Mouse (Mus musculus) embryonic facial prominence, embryonic 14.5 days (tissue): ENCODE measurements around the gene Tap1. TPM values are rescaled to one million over a fixed set of nuclear protein-coding genes. Genes with fewer than 3 reads are reported as not detected.
"Not testable (repeated sequence)": the region's sequence is repeated elsewhere in the genome, so short reads cannot be mapped to it uniquely, and the experiment has no call there.

Source experiments
- ATAC-seq: fragments of 200-750 bp; cut with Nextera tagmentation; 2 replicates; pipeline ENCODE4 v1.8.0; 2017; ENCODE audit warnings: low read depth, moderate number of reproducible peaks, moderate TSS enrichment
- DNase-seq: peaks from one replicate; pipeline ENCODE4 v3.0.0-alpha.2; 2015; ENCODE audit warnings: low spot score
- H3K27ac ChIP-seq: fragments of 300-500 bp; sonication (generic); replicated peaks from 2 replicates; pipeline ENCODE4 v1.5.1; 2014; ENCODE audit warnings: low read depth, mild to moderate bottlenecking, low read length, moderate library complexity
- H3K27me3 ChIP-seq: fragments of 300-500 bp; sonication (generic); replicated peaks from 2 replicates; pipeline ENCODE4 v1.6.1; 2014; ENCODE audit warnings: low read length; ENCODE audit not compliant: control insufficient read depth, insufficient read depth
- H3K36me3 ChIP-seq: fragments of 300-500 bp; sonication (generic); 2 replicates; pipeline ENCODE4 v1.6.1; 2014; ENCODE audit warnings: low read length, mixed read lengths; ENCODE audit not compliant: control insufficient read depth, insufficient read depth
- H3K4me1 ChIP-seq: fragments of 300-500 bp; sonication (generic); 2 replicates; pipeline ENCODE4 v1.6.1; 2014; ENCODE audit warnings: antibody characterized with exemption, low read length; ENCODE audit not compliant: control insufficient read depth, insufficient read depth
- H3K4me2 ChIP-seq: fragments of 300-500 bp; sonication (generic); 2 replicates; pipeline ENCODE4 v1.6.1; 2014; ENCODE audit warnings: low read depth, mild to moderate bottlenecking, low read length, moderate library complexity, mixed read lengths
- H3K4me3 ChIP-seq: fragments of 300-500 bp; sonication (generic); 2 replicates; pipeline ENCODE4 v1.5.1; 2014; ENCODE audit warnings: low read depth, mild to moderate bottlenecking, low read length
- H3K9ac ChIP-seq: fragments of 300-500 bp; sonication (generic); 2 replicates; pipeline ENCODE4 v1.6.1; 2014; ENCODE audit warnings: low read depth, mild to moderate bottlenecking, low read length, moderate library complexity, mixed read lengths
- H3K9me3 ChIP-seq: fragments of 300-500 bp; sonication (generic); 2 replicates; pipeline ENCODE4 v1.6.1; 2016; ENCODE audit warnings: low read length; ENCODE audit not compliant: control insufficient read depth
- WGBS: fragments of 180-500 bp; shearing (Covaris S2); extraction: QIAGEN DNeasy Blood & Tissue Kit; methylation state at CpG from one replicate; pipeline ENCODE4 v1.1.7; 2014; 5-methylcytosine and 5-hydroxymethylcytosine counted together
- polyA plus RNA-seq: library from polyadenylated mRNA; unstranded; fragments of >200 nt; fragmentation: Nextera tagmentation; extraction: Ambion mirVana; gene quantifications from 2 replicates; pipeline ENCODE4 v1.2.1, GENCODE M21; 2014

Gene Tap1
- polyA plus RNA-seq, 1 experiment from 2014 or later = 5.1 TPM

DNA sequence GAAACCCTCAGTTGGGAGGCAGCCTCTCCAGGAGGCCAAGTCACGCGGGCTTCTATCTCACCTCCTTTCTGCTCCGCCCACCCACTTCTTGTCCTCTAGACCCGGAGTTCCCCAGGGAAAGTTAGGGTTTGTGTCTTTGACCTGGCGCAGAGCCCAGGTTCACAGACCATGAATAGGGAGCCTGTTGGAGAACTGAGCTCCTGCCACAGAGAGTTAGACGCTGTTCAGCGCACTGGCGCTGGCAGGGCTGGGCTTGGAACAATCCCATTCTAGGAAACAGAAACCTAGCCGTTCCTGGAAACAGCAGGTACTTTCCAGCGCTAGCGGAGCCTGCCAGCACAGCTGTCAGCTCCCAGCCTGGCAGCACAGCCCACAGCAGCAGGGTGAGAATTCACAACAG lies 31.3 kb downstream of the Tap1 start:
- H3K4me2 ChIP-seq = no peak overlapping the region

DNA sequence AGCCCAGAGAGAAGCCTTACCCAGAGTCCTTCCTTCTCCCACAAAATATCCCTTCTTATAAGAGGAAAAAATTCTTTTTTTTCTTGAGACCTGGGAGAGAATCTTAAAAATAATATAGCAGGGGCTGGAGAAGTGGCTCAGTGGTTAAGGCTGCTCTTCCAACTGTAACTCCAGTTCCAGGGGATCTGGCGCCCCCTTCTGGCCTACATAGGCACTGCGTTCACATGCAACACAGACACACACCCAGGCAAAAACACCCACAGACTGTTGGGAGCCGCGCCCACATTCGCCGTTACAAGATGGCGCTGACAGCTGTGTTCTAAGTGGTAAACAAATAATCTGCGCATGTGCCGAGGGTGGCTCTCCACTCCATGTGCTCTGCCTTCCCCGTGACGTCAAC lies 31.7 kb downstream of the Tap1 start:
- not testable (repeated sequence) for H3K9me3 ChIP-seq, DNase-seq, H3K9ac ChIP-seq, H3K27ac ChIP-seq, H3K4me1 ChIP-seq, H3K36me3 ChIP-seq, ATAC-seq, H3K4me2 ChIP-seq, H3K4me3 ChIP-seq
- peaks cover 14% of the 10 kb centered on the region for H3K27me3 ChIP-seq
- 89% methylated on average over 7 of the region's 11 CpGs for WGBS

More for the DNA sequence above, 31.3 kb downstream of the Tap1 start:
- 81% methylated on average over 10 of the region's 11 CpGs for WGBS
- Histone ChIP-seq H3K9ac (no peak overlapping the region), H3K9me3 (no peaks in the 10 kb centered on the region), H3K27me3 (peaks cover 18% of the 10 kb centered on the region), H3K27ac (no peak overlapping the region), H3K4me3 (no peak overlapping the region), H3K36me3 (no peaks in the 10 kb centered on the region), H3K4me1 (no peaks in the 10 kb centered on the region)
- ATAC-seq (no peak), DNase-seq (peak; percentile 33)

DNA sequence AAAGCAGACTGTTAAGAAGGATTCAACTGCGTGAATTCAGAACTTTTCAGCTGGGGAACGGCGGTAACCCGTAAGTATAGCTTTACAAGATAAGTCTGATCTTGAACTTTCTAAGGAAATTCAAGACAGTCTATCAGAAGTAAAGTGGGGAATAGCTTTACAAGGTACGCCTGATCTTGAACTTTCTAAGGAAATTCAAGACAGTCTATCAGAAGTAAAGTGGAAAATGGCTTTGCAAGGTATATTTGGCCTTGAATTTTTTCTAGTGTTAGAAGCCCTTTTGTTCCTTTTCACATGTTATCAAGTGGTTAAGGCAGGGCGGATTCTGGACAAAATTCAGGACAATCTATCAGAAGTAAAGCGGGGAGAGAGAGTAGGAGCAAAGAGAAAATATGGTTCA lies 32.4 kb downstream of the Tap1 start:
- not testable (repeated sequence) for H3K9me3 ChIP-seq, H3K9ac ChIP-seq, H3K27me3 ChIP-seq, H3K4me3 ChIP-seq, H3K4me2 ChIP-seq, ATAC-seq, H3K27ac ChIP-seq, H3K4me1 ChIP-seq, H3K36me3 ChIP-seq, DNase-seq
- WGBS = 92% methylated on average over 3 of the region's 7 CpGs

- WGBS = 98% methylated on average over 5 of the region's 16 CpGs
Observed at GRCm38 (mm10) chr17:34220401-34220800, 33.0 kb downstream of the Tap1 start.

DNA sequence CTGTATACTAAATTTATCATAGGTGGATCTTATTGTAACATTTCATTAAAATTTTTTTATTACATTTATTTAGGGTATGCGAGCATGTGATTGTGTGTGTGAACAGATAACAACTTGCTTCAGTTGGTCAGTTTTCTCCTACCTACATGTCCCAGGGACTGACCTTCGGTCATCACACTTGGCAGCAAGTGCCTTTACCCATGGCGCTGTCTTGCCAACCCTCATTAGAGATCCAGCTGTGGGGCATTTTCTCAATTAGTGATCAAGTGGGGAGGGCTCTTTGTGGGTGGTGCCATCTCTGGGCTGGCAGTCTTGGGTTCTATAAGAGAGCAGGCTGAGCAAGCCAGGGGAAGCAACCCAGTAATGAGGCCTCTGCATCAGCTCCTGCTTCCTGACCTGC lies 37.5 kb downstream of the Tap1 start:
- WGBS = 92% methylated on average over 3 of the region's 3 CpGs
- no peaks in the 10 kb centered on the region for H3K27me3 ChIP-seq
- H3K9ac ChIP-seq = no peak overlapping the region
- DNase-seq (no peak), ATAC-seq (no peak)
- no peak overlapping the region for H3K4me3 ChIP-seq
- H3K4me1 ChIP-seq = no peaks in the 10 kb centered on the region
- H3K9me3 ChIP-seq = peaks cover 11% of the 10 kb centered on the region; the same call in 1 of the 2 replicates
- no peak overlapping the region for H3K4me2 ChIP-seq
- H3K36me3 ChIP-seq = no peaks in the 10 kb centered on the region
- H3K27ac ChIP-seq = no peak overlapping the region

More at GRCm38 (mm10) chr17:34220401-34220800, 33.0 kb downstream of the Tap1 start:
- H3K27me3 ChIP-seq, DNase-seq, H3K4me2 ChIP-seq, H3K27ac ChIP-seq, H3K4me3 ChIP-seq, H3K9ac ChIP-seq, H3K4me1 ChIP-seq, ATAC-seq, H3K36me3 ChIP-seq: not testable (repeated sequence)
- H3K9me3 ChIP-seq = peaks cover 11% of the 10 kb centered on the region; the same call in 1 of the 2 replicates

- Histone ChIP-seq H3K9ac (no peak overlapping the region), H3K4me2 (no peak overlapping the region), H3K27me3 (no peaks in the 10 kb centered on the region), H3K9me3 (peaks cover 11% of the 10 kb centered on the region; the same call in 1 of the 2 replicates), H3K36me3 (no peaks in the 10 kb centered on the region), H3K27ac (no peak overlapping the region), H3K4me1 (no peaks in the 10 kb centered on the region), H3K4me3 (no peak overlapping the region)
- 98% methylated on average over 8 of the region's 8 CpGs for WGBS
- DNase-seq (no peak), ATAC-seq (no peak)
Observed at GRCm38 (mm10) chr17:34225426-34225825, 38.1 kb downstream of the Tap1 start.

GRCm38 (mm10) chr17:34225911-34226310 lies 38.6 kb downstream of the Tap1 start:
- not testable (repeated sequence) for H3K4me1 ChIP-seq, DNase-seq, H3K27ac ChIP-seq, H3K27me3 ChIP-seq, ATAC-seq, H3K36me3 ChIP-seq, H3K4me2 ChIP-seq, H3K4me3 ChIP-seq, H3K9ac ChIP-seq
- WGBS = 99% methylated on average over 13 of the region's 23 CpGs
- H3K9me3 ChIP-seq = peaks cover 11% of the 10 kb centered on the region; the same call in 1 of the 2 replicates

GRCm38 (mm10) chr17:34230971-34231370 lies 43.6 kb downstream of the Tap1 start:
- 75% methylated on average over 3 of the region's 9 CpGs for WGBS
- ATAC-seq, H3K36me3 ChIP-seq, H3K4me3 ChIP-seq, H3K4me2 ChIP-seq, DNase-seq, H3K4me1 ChIP-seq, H3K9me3 ChIP-seq, H3K27me3 ChIP-seq, H3K27ac ChIP-seq, H3K9ac ChIP-seq: not testable (repeated sequence)

DNA sequence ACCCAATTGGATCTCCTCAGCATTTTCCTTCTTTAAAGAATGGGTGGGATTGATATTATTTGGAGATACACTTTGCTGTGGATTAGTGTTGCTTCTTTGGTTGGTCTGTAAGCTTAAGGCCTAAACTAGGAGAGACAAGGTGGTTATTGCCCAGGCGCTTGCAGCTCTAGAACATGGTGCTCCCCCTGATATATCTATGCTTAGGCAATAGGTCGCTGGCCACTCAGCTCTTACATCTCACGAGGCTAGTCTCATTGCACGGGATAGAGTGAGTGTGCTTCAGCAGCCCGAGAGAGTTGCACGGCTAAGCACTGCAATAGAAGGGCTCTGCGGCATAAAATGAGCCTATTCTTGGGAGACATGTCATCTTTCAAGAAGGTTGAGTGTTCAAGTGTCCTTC lies 44.7 kb downstream of the Tap1 start:
- not testable (repeated sequence) for H3K36me3 ChIP-seq, H3K4me3 ChIP-seq, H3K27me3 ChIP-seq, H3K9me3 ChIP-seq, DNase-seq, H3K27ac ChIP-seq, H3K4me2 ChIP-seq, H3K4me1 ChIP-seq, H3K9ac ChIP-seq, ATAC-seq
- WGBS = 97% methylated on average over 5 of the region's 7 CpGs
